Mouse (Mus musculus) liver, postnatal 0 days (tissue): ENCODE measurements around the gene Ccdc190.
A peak's percentile ranks its signal among the peaks of the same experiment; 100 is the strongest.

Experiments
- CTCF ChIP-seq: sonication (generic); IDR thresholded peaks from 2 replicates; pipeline ENCODE4 v1.5.1; 2016; ENCODE audit warnings: antibody characterized with exemption, low read depth
- EP300 ChIP-seq: IDR thresholded peaks from 2 replicates; pipeline ENCODE4 v1.6.1; 2016; ENCODE audit warnings: antibody characterized with exemption, low read depth, mild to moderate bottlenecking

DNA sequence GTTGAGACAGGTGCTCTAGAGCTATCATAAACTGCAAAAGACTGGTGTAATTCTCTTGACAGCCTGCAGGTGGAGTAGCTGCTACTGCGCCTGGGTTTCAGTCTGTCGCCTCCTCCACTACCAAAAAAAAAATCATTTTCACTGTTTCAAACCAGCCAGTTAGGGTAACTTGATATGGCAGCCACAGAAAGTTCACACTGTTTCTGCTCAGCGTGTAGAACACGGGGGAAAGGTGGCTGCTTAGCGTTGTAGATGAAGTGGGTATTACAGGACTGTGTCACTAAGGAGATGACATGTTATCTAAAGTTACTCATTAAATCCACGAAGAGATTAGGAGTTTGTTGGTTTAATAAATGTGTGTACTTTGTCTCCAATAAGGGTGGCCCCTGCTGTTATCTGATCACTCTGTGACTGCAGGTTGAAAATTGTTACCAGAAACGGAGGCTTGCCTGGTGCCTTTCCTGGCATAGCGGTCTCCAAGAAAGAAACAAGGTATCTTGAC lies 6.7 kb upstream of the Ccdc190 start:
- TF ChIP-seq CTCF (peak; percentile 75), EP300 (no peak)
